Mouse (Mus musculus): ENCODE measurements at regions not wholly inside any gene's neighbourhood (a gene's known extent, or its start where the extent isn't known, plus 50 kb on each side); places are given as distances from the start of the nearest gene placed in this dataset.
A peak's percentile ranks its signal among the peaks of the same experiment; 100 is the strongest.

- Histone ChIP-seq H3K27me3 (ENCODE audit: control insufficient read depth, insufficient read depth, low read length) (no peaks in the 10 kb centered on the region), H3K9me3 (ENCODE audit: control insufficient read depth, low read length) (no peaks in the 10 kb centered on the region), H3K36me3 (ENCODE audit: control insufficient read depth, insufficient read depth, low read length) (no peaks in the 10 kb centered on the region), H3K4me2 (replicated peaks; ENCODE audit: low read depth) (no peak overlapping the region), H3K4me3 (ENCODE audit: low read depth, low read length) (no peak overlapping the region), H3K27ac (replicated peaks) (peak overlapping the region; percentile 49; the same call in 1 of the 2 replicates), H3K4me1 (replicated peaks; ENCODE audit: control insufficient read depth, insufficient read depth) (peaks cover 12% of the 10 kb centered on the region), H3K9ac (ENCODE audit: low read length) (no peak overlapping the region)
- whole genome bisulfite sequencing: 70% methylated on average over 11 of the region's 11 CpGs
- ATAC-seq (ENCODE audit: low FRiP score, low TSS enrichment) (no peak), DNase-seq (ENCODE audit: low spot score) (no peak)
- TF ChIP-seq CTCF (IDR thresholded peaks at IDR 0.05; ENCODE audit: low read depth) (no peak), EP300 (optimal IDR thresholded peaks at IDR 0.05) (no peak)
These were observed 145.1 kb downstream of the Zfp36l1 start for GRCm38 (mm10) chr12:79967491-79968255.

DNA sequence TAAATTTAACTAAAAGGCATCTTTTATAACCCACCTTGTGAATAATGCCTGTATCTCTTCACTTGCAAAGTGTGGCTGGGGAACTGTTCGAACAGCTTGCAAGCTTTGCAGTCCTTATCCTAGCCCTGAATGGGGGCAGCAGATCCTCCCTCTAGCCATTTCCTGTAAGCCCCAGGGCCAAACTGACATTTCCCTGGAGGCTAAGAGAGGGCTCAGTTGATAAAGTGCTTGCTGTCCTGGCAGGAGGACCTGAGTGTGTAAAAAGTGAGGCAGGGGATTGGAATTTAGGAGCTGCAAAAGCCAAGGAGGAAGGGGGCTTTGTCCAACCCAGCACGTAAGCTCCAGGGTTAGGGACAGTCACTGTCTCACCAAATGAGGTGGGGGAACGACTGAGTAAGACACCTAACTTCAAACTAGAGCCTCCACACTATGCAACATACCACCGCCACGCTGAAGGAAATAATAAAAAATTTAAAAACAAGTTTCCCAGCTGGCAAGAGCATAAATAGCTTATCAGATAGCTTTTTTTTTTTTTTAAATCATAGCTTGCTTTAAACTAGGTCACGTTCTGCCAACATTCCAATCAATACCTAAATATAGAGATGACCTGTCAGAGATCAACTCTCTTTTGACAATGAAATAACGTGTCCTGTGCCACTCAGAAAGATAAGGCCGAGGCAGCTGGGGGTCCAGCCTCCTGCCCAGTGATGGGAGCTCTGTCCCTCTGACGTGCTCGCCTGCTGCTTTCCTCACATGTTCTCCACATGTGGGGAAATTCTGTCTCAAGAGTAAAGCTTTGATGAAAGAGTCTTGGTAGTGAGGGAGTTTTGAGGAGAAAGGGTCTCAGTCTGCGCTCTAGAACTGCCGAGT is 146.0 kb downstream of the Zfp36l1 start:
- Histone ChIP-seq H3K36me3 (ENCODE audit: control insufficient read depth, insufficient read depth, low read length) (no peaks in the 10 kb centered on the region), H3K9ac (ENCODE audit: low read length) (no peak overlapping the region), H3K9me3 (ENCODE audit: control insufficient read depth, low read length) (no peaks in the 10 kb centered on the region), H3K4me1 (replicated peaks; ENCODE audit: control insufficient read depth, insufficient read depth) (peaks cover 12% of the 10 kb centered on the region), H3K4me3 (ENCODE audit: low read depth, low read length) (no peak overlapping the region), H3K27ac (replicated peaks) (peak overlapping the region; percentile 87), H3K4me2 (replicated peaks; ENCODE audit: low read depth) (no peak overlapping the region), H3K27me3 (ENCODE audit: control insufficient read depth, insufficient read depth, low read length) (no peaks in the 10 kb centered on the region)
- DNase-seq (ENCODE audit: low spot score) (no peak), ATAC-seq (ENCODE audit: low FRiP score, low TSS enrichment) (no peak)
- TF ChIP-seq CTCF (IDR thresholded peaks at IDR 0.05; ENCODE audit: low read depth) (0 out of 2 replicates have a peak, but pooled peaks have one; percentile 2), EP300 (optimal IDR thresholded peaks at IDR 0.05) (no peak)
- WGBS: 58% methylated on average over 12 of the region's 12 CpGs

- no peak for DNase-seq (ENCODE audit: low spot score)
- peaks cover 12% of the 10 kb centered on the region for H3K4me1 ChIP-seq (replicated peaks; ENCODE audit: control insufficient read depth, insufficient read depth)
- H3K27ac ChIP-seq (replicated peaks): peak overlapping the region; percentile 87
- WGBS: 53% methylated on average over 6 of the region's 6 CpGs
- no peaks in the 10 kb centered on the region for H3K36me3 ChIP-seq (ENCODE audit: control insufficient read depth, insufficient read depth, low read length)
- H3K9me3 ChIP-seq (ENCODE audit: control insufficient read depth, low read length): no peaks in the 10 kb centered on the region
- ATAC-seq (ENCODE audit: low FRiP score, low TSS enrichment): no peak
- H3K9ac ChIP-seq (ENCODE audit: low read length): no peak overlapping the region
- peak overlapping the region; percentile 61; the same call in 1 of the 2 replicates for H3K4me2 ChIP-seq (replicated peaks; ENCODE audit: low read depth)
- TF ChIP-seq CTCF (IDR thresholded peaks at IDR 0.05; ENCODE audit: low read depth) (no peak), EP300 (optimal IDR thresholded peaks at IDR 0.05) (no peak)
- no peaks in the 10 kb centered on the region for H3K27me3 ChIP-seq (ENCODE audit: control insufficient read depth, insufficient read depth, low read length)
- no peak overlapping the region for H3K4me3 ChIP-seq (ENCODE audit: low read depth, low read length)
These were observed 146.6 kb downstream of the Zfp36l1 start for GRCm38 (mm10) chr12:79966289-79966615.

DNA sequence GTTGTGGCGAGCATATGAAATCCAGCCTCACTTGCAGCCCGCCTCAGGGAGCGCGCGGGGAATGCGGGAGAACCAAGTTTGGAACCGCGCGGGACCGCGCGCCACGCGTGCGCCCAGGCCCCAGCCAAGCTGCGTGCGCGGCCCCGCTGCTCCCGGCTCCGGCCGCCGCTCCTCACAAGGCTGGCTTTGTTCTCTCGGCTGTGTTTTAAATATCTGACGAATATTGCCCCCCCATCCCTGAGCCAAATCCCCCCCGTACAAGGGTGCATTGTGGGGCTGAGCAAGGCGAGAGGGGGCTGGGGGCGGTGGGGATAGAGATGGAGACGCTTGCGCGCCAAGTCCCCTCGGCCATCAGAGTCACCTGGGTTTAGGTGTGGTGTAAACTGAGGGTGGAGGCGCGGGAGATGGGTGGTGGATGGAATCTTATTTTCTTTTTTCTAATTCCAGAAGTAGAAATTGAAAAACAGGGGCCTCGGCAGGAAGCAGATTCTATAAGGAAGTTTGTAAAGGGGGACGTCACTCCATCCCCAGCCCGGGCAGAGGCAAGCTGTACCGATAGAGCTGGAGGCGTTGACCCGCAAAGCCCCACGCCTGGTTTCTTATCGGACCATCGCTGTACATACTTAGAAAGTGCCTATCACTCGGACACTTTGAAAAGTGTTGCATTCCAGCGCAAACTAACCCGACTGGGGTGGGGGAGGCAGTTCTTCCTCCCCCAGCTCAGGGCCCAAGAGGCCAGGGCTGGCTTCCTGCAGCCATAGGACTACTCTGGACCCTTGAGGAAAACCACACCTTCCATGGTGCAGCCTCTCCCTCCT is 147.1 kb downstream of the Zfp36l1 start:
- H3K36me3 ChIP-seq (ENCODE audit: control insufficient read depth, insufficient read depth, low read length): no peaks in the 10 kb centered on the region
- H3K4me2 ChIP-seq (replicated peaks; ENCODE audit: low read depth): peak overlapping the region; percentile 61
- DNase-seq (ENCODE audit: low spot score) (peak; percentile 72), ATAC-seq (ENCODE audit: low FRiP score, low TSS enrichment) (peak; percentile 65)
- WGBS: 7% methylated on average over 46 of the region's 46 CpGs
- no peaks in the 10 kb centered on the region for H3K9me3 ChIP-seq (ENCODE audit: control insufficient read depth, low read length)
- peak overlapping the region; percentile 32 for H3K4me3 ChIP-seq (ENCODE audit: low read depth, low read length)
- peak overlapping the region; percentile 68 for H3K9ac ChIP-seq (ENCODE audit: low read length)
- peak overlapping the region; percentile 87 for H3K27ac ChIP-seq (replicated peaks)
- H3K27me3 ChIP-seq (ENCODE audit: control insufficient read depth, insufficient read depth, low read length): no peaks in the 10 kb centered on the region
- peaks cover 12% of the 10 kb centered on the region for H3K4me1 ChIP-seq (replicated peaks; ENCODE audit: control insufficient read depth, insufficient read depth)
- TF ChIP-seq CTCF (IDR thresholded peaks at IDR 0.05; ENCODE audit: low read depth) (no peak), EP300 (optimal IDR thresholded peaks at IDR 0.05) (no peak)

DNA sequence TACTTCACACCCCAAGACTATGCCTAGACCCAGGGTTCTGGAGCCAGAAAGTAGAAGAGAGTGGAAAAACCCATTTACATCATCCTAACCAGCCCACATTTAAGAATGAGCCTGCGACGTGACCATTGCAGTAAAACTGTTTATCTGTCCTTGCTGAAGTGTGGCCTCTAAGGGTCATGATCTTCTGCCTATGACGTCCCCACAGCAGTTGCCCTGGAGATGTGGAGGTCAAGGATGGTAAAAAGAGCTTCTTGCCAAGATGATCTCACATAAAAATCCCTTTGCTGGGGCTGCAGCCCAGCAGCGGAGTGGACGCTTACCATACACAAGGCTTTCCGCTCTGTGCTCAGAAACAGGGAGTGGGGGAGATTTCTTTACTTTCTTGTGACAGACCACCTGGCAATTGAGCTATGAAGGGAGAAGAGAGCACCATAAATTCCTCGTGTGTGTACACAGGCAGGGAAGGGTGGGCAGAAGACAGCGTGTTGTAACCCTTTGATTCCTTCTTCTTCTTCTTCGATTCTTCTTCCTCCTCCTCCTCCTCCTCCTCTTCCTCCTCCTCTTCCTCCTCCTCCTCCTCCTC is 149.3 kb downstream of the Zfp36l1 start:
- no peak overlapping the region for H3K9ac ChIP-seq (ENCODE audit: low read length)
- no peaks in the 10 kb centered on the region for H3K27me3 ChIP-seq (ENCODE audit: control insufficient read depth, insufficient read depth, low read length)
- H3K4me2 ChIP-seq (replicated peaks; ENCODE audit: low read depth): no peak overlapping the region
- H3K36me3 ChIP-seq (ENCODE audit: control insufficient read depth, insufficient read depth, low read length): no peaks in the 10 kb centered on the region
- H3K4me3 ChIP-seq (ENCODE audit: low read depth, low read length): no peak overlapping the region
- no peaks in the 10 kb centered on the region for H3K9me3 ChIP-seq (ENCODE audit: control insufficient read depth, low read length)
- DNase-seq (ENCODE audit: low spot score) (no peak), ATAC-seq (ENCODE audit: low FRiP score, low TSS enrichment) (peak; percentile 36; the same call in 1 of the 2 replicates)
- peak overlapping the region; percentile 56 for H3K27ac ChIP-seq (replicated peaks)
- no peak for TF ChIP-seq CTCF (IDR thresholded peaks at IDR 0.05; ENCODE audit: low read depth)
- TF ChIP-seq EP300 (optimal IDR thresholded peaks at IDR 0.05): no peak
- WGBS: 46% methylated on average over 9 of the region's 9 CpGs
- H3K4me1 ChIP-seq (replicated peaks; ENCODE audit: control insufficient read depth, insufficient read depth): peaks cover 7% of the 10 kb centered on the region

Measured in stomach, postnatal 0 days (tissue).